Mouse (Mus musculus) lung, embryonic 14.5 days (tissue): ENCODE measurements around the gene Lpo. TPM values are rescaled to one million over a fixed set of nuclear protein-coding genes. Genes with fewer than 3 reads are reported as not detected.

ENCODE experiments used
- ATAC-seq: fragments of 200-750 bp; cut with Nextera tagmentation; 2 replicates; pipeline ENCODE4 v1.8.0; 2017; ENCODE audit warnings: mild to moderate bottlenecking, moderate TSS enrichment, moderate library complexity; ENCODE audit not compliant: insufficient read depth
- DNase-seq: peaks from one replicate; pipeline ENCODE4 v3.0.0-alpha.2; 2015
- H3K27ac ChIP-seq: fragments of 300-500 bp; sonication (generic); 2 replicates; pipeline ENCODE4 v1.5.1; 2014; ENCODE audit warnings: low read depth, mild to moderate bottlenecking, moderate library complexity
- H3K27me3 ChIP-seq: fragments of 300-500 bp; sonication (generic); 2 replicates; pipeline ENCODE4 v1.6.1; 2014; ENCODE audit warnings: low read length, control low read depth; ENCODE audit not compliant: insufficient read depth
- H3K36me3 ChIP-seq: fragments of 300-500 bp; sonication (generic); 2 replicates; pipeline ENCODE4 v1.6.1; 2014; ENCODE audit warnings: control low read depth; ENCODE audit not compliant: insufficient read depth
- H3K4me1 ChIP-seq: fragments of 300-500 bp; sonication (generic); 2 replicates; pipeline ENCODE4 v1.6.1; 2014; ENCODE audit warnings: antibody characterized with exemption, control low read depth; ENCODE audit not compliant: insufficient read depth
- H3K4me2 ChIP-seq: fragments of 300-500 bp; sonication (generic); 2 replicates; pipeline ENCODE4 v1.6.1; 2014; ENCODE audit warnings: mild to moderate bottlenecking
- H3K4me3 ChIP-seq: fragments of 300-500 bp; sonication (generic); 2 replicates; pipeline ENCODE4 v1.5.1; 2014; ENCODE audit warnings: low read depth, low read length
- H3K9ac ChIP-seq: fragments of 300-500 bp; sonication (generic); 2 replicates; pipeline ENCODE4 v1.6.1; 2014
- H3K9me3 ChIP-seq: fragments of 300-500 bp; sonication (generic); 2 replicates; pipeline ENCODE4 v1.6.1; 2016; ENCODE audit warnings: low read depth, low read length, control low read depth
- CTCF ChIP-seq: IDR thresholded peaks from 2 replicates; pipeline ENCODE4 v1.5.1; 2016; ENCODE audit warnings: antibody characterized with exemption, low read depth
- WGBS: fragments of 180-500 bp; shearing (Covaris S2); extraction: QIAGEN DNeasy Blood & Tissue Kit; methylation state at CpG from one replicate; pipeline ENCODE4 v1.1.7; 2014; 5-methylcytosine and 5-hydroxymethylcytosine counted together
- polyA plus RNA-seq: library from polyadenylated mRNA; unstranded; fragments of >200 nt; fragmentation: Nextera tagmentation; extraction: Ambion mirVana; gene quantifications from 2 replicates; pipeline ENCODE4 v1.2.1, GENCODE M21; 2014

Lpo gene
- polyA plus RNA-seq, 1 experiment from 2014 or later: not detected

GRCm38 (mm10) chr11:87859273-87859672, 31.2 kb upstream of the Lpo start:
- no peak for ATAC-seq
- Histone ChIP-seq H3K27ac (no peak overlapping the region), H3K36me3 (peaks cover 38% of the 10 kb centered on the region), H3K27me3 (no peaks in the 10 kb centered on the region), H3K4me3 (no peak overlapping the region), H3K4me2 (no peak overlapping the region), H3K9me3 (no peaks in the 10 kb centered on the region), H3K4me1 (no peaks in the 10 kb centered on the region), H3K9ac (no peak overlapping the region)
- WGBS: 67% methylated on average over 11 of the region's 11 CpGs
- no peak for TF ChIP-seq CTCF
- DNase-seq: no peak

GRCm38 (mm10) chr11:87854550-87854949, 26.5 kb upstream of the Lpo start:
- 84% methylated on average over 7 of the region's 7 CpGs for WGBS
- H3K4me3 ChIP-seq: no peak overlapping the region
- peaks cover 17% of the 10 kb centered on the region for H3K36me3 ChIP-seq
- ATAC-seq (no peak), DNase-seq (no peak)
- H3K9me3 ChIP-seq: no peaks in the 10 kb centered on the region
- H3K27ac ChIP-seq: no peak overlapping the region
- TF ChIP-seq CTCF: no peak
- no peak overlapping the region for H3K4me2 ChIP-seq
- no peaks in the 10 kb centered on the region for H3K4me1 ChIP-seq
- no peak overlapping the region for H3K9ac ChIP-seq
- no peaks in the 10 kb centered on the region for H3K27me3 ChIP-seq

GRCm38 (mm10) chr11:87853597-87853954, 25.5 kb upstream of the Lpo start:
- ATAC-seq (peak; percentile 48; the same call in 1 of the 2 replicates), DNase-seq (peak; percentile 21)
- TF ChIP-seq CTCF: no peak
- Histone ChIP-seq H3K36me3 (peaks cover 16% of the 10 kb centered on the region), H3K27ac (no peak overlapping the region), H3K4me2 (peak overlapping the region; percentile 66), H3K4me3 (peak overlapping the region; percentile 50), H3K4me1 (no peaks in the 10 kb centered on the region), H3K9me3 (no peaks in the 10 kb centered on the region), H3K9ac (peak overlapping the region; percentile 53), H3K27me3 (no peaks in the 10 kb centered on the region)
- whole genome bisulfite sequencing: 31% methylated on average over 8 of the region's 8 CpGs

GRCm38 (mm10) chr11:87852690-87853596, 24.9 kb upstream of the Lpo start, which contains the start of gene Mks1:
Gene Mks1 (plus strand): TSS chr11:87853215.
- Histone ChIP-seq H3K36me3 (peaks cover 9% of the 10 kb centered on the region; the same call in 1 of the 2 replicates), H3K4me1 (no peaks in the 10 kb centered on the region), H3K27ac (no peak within 1 kb of the TSS), H3K4me3 (peak within 1 kb of the TSS; percentile 50), H3K4me2 (peak within 1 kb of the TSS; percentile 66), H3K9ac (peak within 1 kb of the TSS; percentile 53), H3K27me3 (no peaks in the 10 kb centered on the region), H3K9me3 (no peaks in the 10 kb centered on the region)
- WGBS: 3% methylated on average over 40 of the region's 40 CpGs
- peak; percentile 95 for ATAC-seq
- TF ChIP-seq CTCF: no peak
- DNase-seq: peak; percentile 98

- 59% methylated on average over 6 of the region's 6 CpGs for WGBS
- ATAC-seq (no peak), DNase-seq (peak; percentile 5)
- TF ChIP-seq CTCF: no peak
- Histone ChIP-seq H3K4me3 (no peak overlapping the region), H3K27me3 (no peaks in the 10 kb centered on the region), H3K9ac (no peak overlapping the region), H3K4me2 (no peak overlapping the region), H3K4me1 (no peaks in the 10 kb centered on the region), H3K27ac (no peak overlapping the region), H3K36me3 (no peaks in the 10 kb centered on the region), H3K9me3 (no peaks in the 10 kb centered on the region)
Measured at GRCm38 (mm10) chr11:87847884-87848283, 19.8 kb upstream of the Lpo start.

- no peak for TF ChIP-seq CTCF
- Histone ChIP-seq H3K4me1 (no peaks in the 10 kb centered on the region), H3K36me3 (no peaks in the 10 kb centered on the region), H3K4me3 (no peak overlapping the region), H3K9me3 (no peaks in the 10 kb centered on the region), H3K27me3 (no peaks in the 10 kb centered on the region), H3K27ac (no peak overlapping the region), H3K9ac (no peak overlapping the region), H3K4me2 (no peak overlapping the region)
- WGBS: 73% methylated on average over 12 of the region's 12 CpGs
- DNase-seq: no peak
- no peak for ATAC-seq
Measured at GRCm38 (mm10) chr11:87846968-87847600, 19.0 kb upstream of the Lpo start.

GRCm38 (mm10) chr11:87841436-87841835, 13.3 kb upstream of the Lpo start:
- H3K9me3 ChIP-seq: no peaks in the 10 kb centered on the region

More at GRCm38 (mm10) chr11:87841436-87841835, 13.3 kb upstream of the Lpo start:
- H3K9ac ChIP-seq: no peak overlapping the region
- H3K4me1 ChIP-seq: peaks cover 5% of the 10 kb centered on the region; the same call in 1 of the 2 replicates
- TF ChIP-seq CTCF: no peak
- no peak overlapping the region for H3K4me2 ChIP-seq
- H3K36me3 ChIP-seq: no peaks in the 10 kb centered on the region
- H3K27me3 ChIP-seq: no peaks in the 10 kb centered on the region
- no peak overlapping the region for H3K4me3 ChIP-seq
- 73% methylated on average over 3 of the region's 3 CpGs for WGBS
- ATAC-seq (no peak), DNase-seq (no peak)
- no peak overlapping the region for H3K27ac ChIP-seq
